Mouse (Mus musculus) ES-Bruce4 (cell line): ENCODE measurements around the gene Sppl2b.

ENCODE experiments used
- CTCF ChIP-seq: IDR thresholded peaks from one replicate; pipeline ENCODE4 v1.8.1; 2011; ENCODE audit warnings: low read depth, low read length
- EP300 ChIP-seq: IDR thresholded peaks from 2 replicates; pipeline ENCODE4 v1.6.1; 2011; ENCODE audit warnings: low read depth, low read length; ENCODE audit not compliant: insufficient read depth

GRCm38 (mm10) chr10:80857848-80858247 lies 2.8 kb downstream of the Sppl2b start:
- TF ChIP-seq CTCF: no peak
- no peak for TF ChIP-seq EP300
